Mouse (Mus musculus): ENCODE measurements at regions not wholly inside any gene's neighbourhood (a gene's known extent, or its start where the extent isn't known, plus 50 kb on each side); places are given as distances from the start of the nearest gene placed in this dataset.
A peak's percentile ranks its signal among the peaks of the same experiment; 100 is the strongest.

- H3K27me3 ChIP-seq (ENCODE audit: control insufficient read depth, insufficient read depth, low read length) = no peaks in the 10 kb centered on the region
- no peaks in the 10 kb centered on the region for H3K9me3 ChIP-seq (ENCODE audit: control insufficient read depth, low read depth, low read length)
- H3K27ac ChIP-seq (ENCODE audit: low read length) = no peak overlapping the region
- no peaks in the 10 kb centered on the region for H3K36me3 ChIP-seq (ENCODE audit: control insufficient read depth, insufficient read depth, low read length)
- no peak overlapping the region for H3K4me3 ChIP-seq (ENCODE audit: low read depth, low read length)
- H3K4me2 ChIP-seq (replicated peaks; ENCODE audit: low read depth, low read length) = no peak overlapping the region
- 69% methylated on average over 3 of the region's 3 CpGs for WGBS
- no peak overlapping the region for H3K9ac ChIP-seq (replicated peaks; ENCODE audit: low read depth, low read length)
- H3K4me1 ChIP-seq (ENCODE audit: control insufficient read depth, insufficient read depth, low read length) = no peaks in the 10 kb centered on the region
- ATAC-seq (ENCODE audit: insufficient number of reproducible peaks, insufficient read depth, low FRiP score, low read depth) = no peak
Observed at GRCm38 (mm10) chrX:13014051-13014450, 57.2 kb upstream of the Usp9x start.

DNA sequence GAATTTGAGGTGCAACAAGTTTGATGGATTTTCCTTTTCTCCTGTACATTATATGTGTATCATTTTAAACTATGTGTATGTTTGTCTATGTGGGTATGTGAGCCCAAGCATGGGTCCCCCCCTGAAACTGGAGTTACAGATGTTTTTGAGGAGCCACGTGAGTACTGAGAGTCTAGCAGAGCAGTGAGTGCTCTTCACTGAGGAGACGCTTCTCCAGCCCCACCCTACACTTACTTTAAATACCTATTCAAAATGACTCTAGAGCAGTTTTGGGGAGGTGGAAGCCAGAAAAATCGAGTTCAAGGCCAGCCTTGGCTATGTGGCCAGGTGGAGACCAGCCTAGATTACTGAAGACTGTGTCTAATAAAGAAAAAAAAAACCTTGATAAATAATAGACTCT is 58.2 kb upstream of the Usp9x start:
- no peaks in the 10 kb centered on the region for H3K36me3 ChIP-seq (ENCODE audit: control insufficient read depth, insufficient read depth, low read length)
- no peaks in the 10 kb centered on the region for H3K27me3 ChIP-seq (ENCODE audit: control insufficient read depth, insufficient read depth, low read length)
- no peaks in the 10 kb centered on the region for H3K4me1 ChIP-seq (ENCODE audit: control insufficient read depth, insufficient read depth, low read length)
- no peaks in the 10 kb centered on the region for H3K9me3 ChIP-seq (ENCODE audit: control insufficient read depth, low read depth, low read length)
- no peak overlapping the region for H3K27ac ChIP-seq (ENCODE audit: low read length)
- no peak overlapping the region for H3K4me2 ChIP-seq (replicated peaks; ENCODE audit: low read depth, low read length)
- no peak overlapping the region for H3K9ac ChIP-seq (replicated peaks; ENCODE audit: low read depth, low read length)
- 60% methylated on average over 3 of the region's 3 CpGs for WGBS
- ATAC-seq (ENCODE audit: insufficient number of reproducible peaks, insufficient read depth, low FRiP score, low read depth) = no peak
- no peak overlapping the region for H3K4me3 ChIP-seq (ENCODE audit: low read depth, low read length)

GRCm38 (mm10) chrX:12990777-12991176 is 80.5 kb upstream of the Usp9x start:
- Histone ChIP-seq H3K4me3 (ENCODE audit: low read depth, low read length) (no peak overlapping the region), H3K36me3 (ENCODE audit: control insufficient read depth, insufficient read depth, low read length) (no peaks in the 10 kb centered on the region), H3K9me3 (ENCODE audit: control insufficient read depth, low read depth, low read length) (no peaks in the 10 kb centered on the region), H3K4me1 (ENCODE audit: control insufficient read depth, insufficient read depth, low read length) (no peaks in the 10 kb centered on the region), H3K4me2 (replicated peaks; ENCODE audit: low read depth, low read length) (no peak overlapping the region), H3K27me3 (ENCODE audit: control insufficient read depth, insufficient read depth, low read length) (no peaks in the 10 kb centered on the region), H3K27ac (ENCODE audit: low read length) (no peak overlapping the region), H3K9ac (replicated peaks; ENCODE audit: low read depth, low read length) (no peak overlapping the region)
- no peak for ATAC-seq (ENCODE audit: insufficient number of reproducible peaks, insufficient read depth, low FRiP score, low read depth)
- 51% methylated on average over 7 of the region's 7 CpGs for WGBS

DNA sequence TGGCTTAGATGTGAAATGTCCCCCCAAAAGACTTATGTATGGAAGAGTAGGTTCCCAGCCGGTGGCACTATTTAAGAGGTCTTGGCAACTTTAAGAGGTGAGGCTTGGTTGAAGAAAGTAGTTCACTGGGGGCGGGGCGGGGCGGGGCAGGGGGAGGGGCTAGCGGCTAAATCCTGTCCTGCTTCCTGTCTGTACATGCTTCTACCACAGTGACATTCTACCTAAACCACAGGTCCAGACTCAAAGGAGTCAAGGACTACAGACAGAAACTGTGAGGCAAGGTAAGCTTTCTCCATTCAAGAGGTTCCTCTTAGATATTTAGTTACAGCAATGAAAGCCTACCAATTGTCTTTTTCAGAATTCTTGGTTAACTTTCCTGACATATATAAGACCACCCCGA is 93.6 kb upstream of the Usp9x start:
- WGBS = 68% methylated on average over 6 of the region's 6 CpGs
- no peaks in the 10 kb centered on the region for H3K4me1 ChIP-seq (ENCODE audit: control insufficient read depth, insufficient read depth, low read length)
- no peaks in the 10 kb centered on the region for H3K9me3 ChIP-seq (ENCODE audit: control insufficient read depth, low read depth, low read length)
- no peak overlapping the region for H3K9ac ChIP-seq (replicated peaks; ENCODE audit: low read depth, low read length)
- no peak overlapping the region for H3K4me2 ChIP-seq (replicated peaks; ENCODE audit: low read depth, low read length)
- no peaks in the 10 kb centered on the region for H3K27me3 ChIP-seq (ENCODE audit: control insufficient read depth, insufficient read depth, low read length)
- no peak overlapping the region for H3K4me3 ChIP-seq (ENCODE audit: low read depth, low read length)
- no peak for ATAC-seq (ENCODE audit: insufficient number of reproducible peaks, insufficient read depth, low FRiP score, low read depth)
- no peak overlapping the region for H3K27ac ChIP-seq (ENCODE audit: low read length)
- H3K36me3 ChIP-seq (ENCODE audit: control insufficient read depth, insufficient read depth, low read length) = no peaks in the 10 kb centered on the region

DNA sequence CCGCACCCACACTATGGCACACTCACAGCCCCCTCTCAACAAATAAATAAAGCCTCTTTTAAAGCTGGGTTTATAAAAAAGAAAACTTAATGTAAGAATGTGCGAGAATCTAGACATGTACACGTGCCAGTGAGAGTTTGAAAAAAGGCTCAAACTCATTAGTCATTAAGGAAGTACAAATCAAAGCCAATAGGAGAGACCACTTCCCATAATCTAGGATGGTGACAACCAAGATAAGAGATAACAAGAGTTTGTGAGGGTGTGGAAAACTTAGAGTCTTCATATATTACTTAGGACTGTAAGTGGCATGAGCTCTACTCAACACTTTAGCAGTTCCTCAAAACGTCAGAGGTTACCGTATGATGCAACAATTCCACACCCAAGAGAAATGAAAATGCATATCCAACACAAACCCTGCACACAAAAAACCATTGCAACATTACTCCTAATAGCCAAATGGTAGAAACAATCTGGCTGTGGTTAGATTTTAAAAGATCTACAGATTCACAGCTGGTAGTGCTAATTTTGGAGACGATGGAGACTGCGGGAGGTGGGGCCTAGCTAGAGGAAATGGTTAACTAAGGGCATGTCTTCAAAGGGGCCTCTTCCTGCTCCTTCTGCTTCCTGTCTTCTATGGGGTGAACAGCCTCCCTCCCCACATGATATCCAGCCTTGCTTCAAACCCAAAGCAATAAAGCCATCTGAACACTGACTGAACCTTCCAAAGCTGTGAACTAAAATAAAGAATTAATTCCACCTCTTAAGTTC is 102.1 kb upstream of the Usp9x start:
- Histone ChIP-seq H3K27ac (ENCODE audit: low read length) (no peak overlapping the region), H3K4me2 (replicated peaks; ENCODE audit: low read depth, low read length) (no peak overlapping the region), H3K36me3 (ENCODE audit: control insufficient read depth, insufficient read depth, low read length) (no peaks in the 10 kb centered on the region), H3K4me1 (ENCODE audit: control insufficient read depth, insufficient read depth, low read length) (no peaks in the 10 kb centered on the region), H3K4me3 (ENCODE audit: low read depth, low read length) (no peak overlapping the region), H3K9me3 (ENCODE audit: control insufficient read depth, low read depth, low read length) (no peaks in the 10 kb centered on the region), H3K27me3 (ENCODE audit: control insufficient read depth, insufficient read depth, low read length) (no peaks in the 10 kb centered on the region), H3K9ac (replicated peaks; ENCODE audit: low read depth, low read length) (no peak overlapping the region)
- 82% methylated on average over 7 of the region's 7 CpGs for WGBS
- ATAC-seq (ENCODE audit: insufficient number of reproducible peaks, insufficient read depth, low FRiP score, low read depth) = no peak

DNA sequence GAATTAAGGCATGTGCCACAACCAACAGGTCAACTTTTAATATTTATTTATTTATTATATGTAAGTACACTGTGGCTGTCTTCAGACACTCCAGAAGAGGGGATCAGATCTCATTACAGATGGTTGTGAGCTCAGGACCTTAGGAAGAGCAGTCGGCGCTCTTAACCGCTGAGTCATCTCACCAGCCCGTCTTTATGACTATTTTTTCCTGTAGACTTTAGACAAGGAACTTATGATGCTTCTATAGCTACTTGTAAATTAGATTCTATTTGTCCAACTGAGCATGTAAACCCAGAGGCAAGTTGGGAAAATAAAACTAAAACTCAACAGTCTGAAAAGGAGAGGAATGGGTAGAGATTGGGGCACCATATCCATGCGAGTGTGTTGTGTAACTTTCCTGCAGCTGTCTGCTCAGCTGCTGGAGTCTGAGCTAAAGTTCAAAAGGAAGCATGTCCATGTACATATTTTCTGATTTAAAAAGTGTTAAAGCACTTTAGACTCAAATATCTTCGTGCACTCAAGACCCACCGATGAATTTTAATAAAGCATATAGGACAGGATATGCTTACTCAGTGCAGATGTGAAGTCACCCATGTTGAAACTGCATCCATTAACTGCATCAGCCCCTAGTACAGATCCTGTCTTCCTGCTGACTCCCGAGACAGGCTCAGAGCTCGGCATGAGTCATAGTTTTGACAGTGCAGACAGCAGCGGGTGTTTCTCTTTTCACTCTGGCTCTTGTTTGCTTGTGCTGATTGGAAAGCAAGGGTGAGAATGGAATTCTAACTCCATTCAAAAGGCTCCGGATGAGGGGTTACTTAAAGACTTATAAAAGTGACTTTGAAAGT is 111.6 kb upstream of the Usp9x start:
- H3K4me1 ChIP-seq (ENCODE audit: control insufficient read depth, insufficient read depth, low read length) = no peaks in the 10 kb centered on the region
- WGBS = 69% methylated on average over 11 of the region's 11 CpGs
- ATAC-seq (ENCODE audit: insufficient number of reproducible peaks, insufficient read depth, low FRiP score, low read depth) = peak; percentile 71; the same call in 1 of the 2 replicates
- H3K9ac ChIP-seq (replicated peaks; ENCODE audit: low read depth, low read length) = no peak overlapping the region
- no peak overlapping the region for H3K27ac ChIP-seq (ENCODE audit: low read length)
- H3K9me3 ChIP-seq (ENCODE audit: control insufficient read depth, low read depth, low read length) = no peaks in the 10 kb centered on the region
- H3K27me3 ChIP-seq (ENCODE audit: control insufficient read depth, insufficient read depth, low read length) = no peaks in the 10 kb centered on the region
- H3K4me3 ChIP-seq (ENCODE audit: low read depth, low read length) = no peak overlapping the region
- no peaks in the 10 kb centered on the region for H3K36me3 ChIP-seq (ENCODE audit: control insufficient read depth, insufficient read depth, low read length)
- no peak overlapping the region for H3K4me2 ChIP-seq (replicated peaks; ENCODE audit: low read depth, low read length)

DNA sequence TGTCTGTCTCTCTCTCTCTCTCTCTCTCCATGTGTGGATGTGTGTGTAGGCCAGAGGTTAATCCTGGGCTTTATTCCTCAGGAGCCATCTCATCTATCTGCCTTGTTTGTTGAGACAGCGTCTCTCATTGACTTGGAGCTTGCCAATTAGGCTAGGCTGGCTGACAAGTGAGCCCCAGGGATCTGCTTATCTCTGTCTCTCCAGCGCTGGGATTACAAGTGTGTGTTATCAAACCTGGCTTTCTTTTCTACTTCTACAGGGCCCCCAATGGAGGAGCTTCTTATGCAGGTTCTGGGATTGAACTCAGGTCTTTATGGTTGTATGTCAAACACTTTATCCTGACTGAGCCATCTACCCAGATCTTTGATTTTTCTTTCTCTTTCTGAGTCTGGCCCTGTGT is 112.4 kb upstream of the Usp9x start:
- Histone ChIP-seq H3K4me3 (ENCODE audit: low read depth, low read length) (no peak overlapping the region), H3K4me1 (ENCODE audit: control insufficient read depth, insufficient read depth, low read length) (no peaks in the 10 kb centered on the region), H3K27ac (ENCODE audit: low read length) (no peak overlapping the region), H3K9me3 (ENCODE audit: control insufficient read depth, low read depth, low read length) (no peaks in the 10 kb centered on the region), H3K27me3 (ENCODE audit: control insufficient read depth, insufficient read depth, low read length) (no peaks in the 10 kb centered on the region), H3K9ac (replicated peaks; ENCODE audit: low read depth, low read length) (no peak overlapping the region), H3K4me2 (replicated peaks; ENCODE audit: low read depth, low read length) (no peak overlapping the region), H3K36me3 (ENCODE audit: control insufficient read depth, insufficient read depth, low read length) (no peaks in the 10 kb centered on the region)
- 47% methylated on average over 2 of the region's 2 CpGs for WGBS
- ATAC-seq (ENCODE audit: insufficient number of reproducible peaks, insufficient read depth, low FRiP score, low read depth) = no peak

DNA sequence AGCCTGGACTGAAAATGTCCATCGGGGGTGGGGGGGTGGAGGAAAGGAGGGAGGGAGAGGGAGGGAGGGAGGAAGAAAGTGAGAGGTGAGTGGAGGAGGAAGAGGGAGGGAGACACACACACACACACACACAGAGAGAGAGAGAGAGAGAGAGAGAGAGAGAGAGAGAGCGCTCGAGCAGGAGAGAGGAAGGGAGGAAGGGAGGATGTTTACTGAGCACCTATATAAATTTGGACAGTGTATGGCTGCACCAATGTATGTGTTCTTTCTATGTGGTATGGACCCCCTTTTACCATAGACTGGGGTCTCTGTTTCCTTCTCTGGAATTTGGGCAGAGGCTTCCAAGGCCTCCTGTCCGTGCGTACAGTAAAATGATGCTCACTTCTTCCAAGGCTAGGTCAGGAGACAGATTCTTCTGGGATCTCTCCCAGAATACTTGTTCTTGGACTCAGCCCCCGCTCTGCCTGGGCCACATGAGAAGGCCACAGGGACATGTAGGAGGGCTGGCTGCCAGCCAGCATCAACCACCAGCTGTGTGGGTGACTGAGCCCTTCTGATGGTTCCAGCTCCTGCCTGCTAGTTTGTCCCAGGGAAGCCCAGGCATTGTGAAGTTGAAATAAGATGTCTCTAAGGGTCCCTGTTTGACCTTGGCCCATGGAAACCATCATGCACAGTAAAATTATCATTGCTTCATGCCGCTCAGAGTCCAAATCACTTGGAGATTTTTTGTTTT is 120.2 kb upstream of the Usp9x start:
- Histone ChIP-seq H3K4me1 (ENCODE audit: control insufficient read depth, insufficient read depth, low read length) (no peaks in the 10 kb centered on the region), H3K4me3 (ENCODE audit: low read depth, low read length) (no peak overlapping the region), H3K9me3 (ENCODE audit: control insufficient read depth, low read depth, low read length) (no peaks in the 10 kb centered on the region), H3K9ac (replicated peaks; ENCODE audit: low read depth, low read length) (no peak overlapping the region), H3K27me3 (ENCODE audit: control insufficient read depth, insufficient read depth, low read length) (no peaks in the 10 kb centered on the region), H3K27ac (ENCODE audit: low read length) (no peak overlapping the region), H3K4me2 (replicated peaks; ENCODE audit: low read depth, low read length) (no peak overlapping the region), H3K36me3 (ENCODE audit: control insufficient read depth, insufficient read depth, low read length) (no peaks in the 10 kb centered on the region)
- ATAC-seq (ENCODE audit: insufficient number of reproducible peaks, insufficient read depth, low FRiP score, low read depth) = no peak
- WGBS = 72% methylated on average over 7 of the region's 7 CpGs
